Mouse (Mus musculus): Measurements from ENCODE around the gene Iba57. TPM values are rescaled to one million over a fixed set of nuclear protein-coding genes. Genes with fewer than 3 reads are reported as not detected.

The Iba57 gene
- polyA plus RNA-seq, 1 experiment from 2014 or later = 5.0 TPM

GRCm38 (mm10) chr11:59131348-59131919 lies 32.1 kb downstream of the Iba57 start:
- H3K9ac ChIP-seq (replicated peaks) = no peak overlapping the region
- no peaks in the 10 kb centered on the region for H3K36me3 ChIP-seq
- no peak overlapping the region for H3K4me3 ChIP-seq (replicated peaks)
- H3K4me1 ChIP-seq (replicated peaks) = peaks cover 11% of the 10 kb centered on the region
- 71% methylated on average over 18 of the region's 18 CpGs for WGBS
- H3K27ac ChIP-seq = no peak overlapping the region
- no peak overlapping the region for H3K4me2 ChIP-seq
- H3K27me3 ChIP-seq = peaks cover 66% of the 10 kb centered on the region
- no peak for ATAC-seq (ENCODE audit: insufficient number of reproducible peaks, insufficient read depth, low FRiP score, low TSS enrichment, low read depth)
- H3K9me3 ChIP-seq = no peaks in the 10 kb centered on the region

- Histone ChIP-seq H3K27me3 (peaks cover 60% of the 10 kb centered on the region), H3K36me3 (no peaks in the 10 kb centered on the region), H3K4me2 (no peak overlapping the region), H3K9me3 (no peaks in the 10 kb centered on the region), H3K4me1 (replicated peaks) (peaks cover 7% of the 10 kb centered on the region), H3K4me3 (replicated peaks) (no peak overlapping the region), H3K27ac (no peak overlapping the region), H3K9ac (replicated peaks) (no peak overlapping the region)
- no peak for ATAC-seq (ENCODE audit: insufficient number of reproducible peaks, insufficient read depth, low FRiP score, low TSS enrichment, low read depth)
- WGBS = 86% methylated on average over 9 of the region's 9 CpGs
Measured at GRCm38 (mm10) chr11:59130782-59131181, 32.8 kb downstream of the Iba57 start.

- H3K27me3 ChIP-seq = no peaks in the 10 kb centered on the region
- no peak overlapping the region for H3K4me2 ChIP-seq
- no peaks in the 10 kb centered on the region for H3K4me1 ChIP-seq (replicated peaks)
- peaks cover 5% of the 10 kb centered on the region; the same call in 1 of the 2 replicates for H3K9me3 ChIP-seq
- no peak overlapping the region for H3K4me3 ChIP-seq (replicated peaks)
- no peak overlapping the region for H3K9ac ChIP-seq (replicated peaks)
- no peak for ATAC-seq (ENCODE audit: insufficient number of reproducible peaks, insufficient read depth, low FRiP score, low TSS enrichment, low read depth)
- no peaks in the 10 kb centered on the region for H3K36me3 ChIP-seq
- H3K27ac ChIP-seq = no peak overlapping the region
- 92% methylated on average over 5 of the region's 5 CpGs for WGBS
Measured at GRCm38 (mm10) chr11:59105945-59106344, 57.6 kb downstream of the Iba57 start.

Other genes with a start within 250 kb of the Iba57 start
- gene Btnl10, start 245.8 kb downstream of the Iba57 start, polyA plus RNA-seq (2016; fragmentation: Nextera tagmentation; extraction: Ambion mirVana) = 0.25 TPM in 1 of 2 replicates, not detected in the other
- gene Rnf187, start 224.8 kb downstream of the Iba57 start, polyA plus RNA-seq (2016; fragmentation: Nextera tagmentation; extraction: Ambion mirVana) = 306 and 315 TPM in 2 replicates
- gene Hist3h2ba, start 214.8 kb downstream of the Iba57 start, polyA plus RNA-seq (2016; fragmentation: Nextera tagmentation; extraction: Ambion mirVana) = 22.6 and 28.5 TPM in 2 replicates
- gene Hist3h2a, start 209.1 kb downstream of the Iba57 start, polyA plus RNA-seq (2016; fragmentation: Nextera tagmentation; extraction: Ambion mirVana) = 26.2 and 27.9 TPM in 2 replicates
- gene Trim17, start 209.1 kb downstream of the Iba57 start, polyA plus RNA-seq (2016; fragmentation: Nextera tagmentation; extraction: Ambion mirVana) = 0.80 and 0.93 TPM in 2 replicates
- 21.6 and 22.4 TPM in 2 replicates for gene Trim11, start 185.6 kb downstream of the Iba57 start, polyA plus RNA-seq (2016; fragmentation: Nextera tagmentation; extraction: Ambion mirVana)
- 0.70 and 1.00 TPM in 2 replicates for gene Obscn, start 27.3 kb downstream of the Iba57 start, polyA plus RNA-seq (2016; fragmentation: Nextera tagmentation; extraction: Ambion mirVana)
- 0.65 and 1.2 TPM in 2 replicates for gene Gjc2, start 19.5 kb upstream of the Iba57 start, polyA plus RNA-seq (2016; fragmentation: Nextera tagmentation; extraction: Ambion mirVana)
- 121 and 130 TPM in 2 replicates for gene Guk1, start 28.5 kb upstream of the Iba57 start, polyA plus RNA-seq (2016; fragmentation: Nextera tagmentation; extraction: Ambion mirVana)
- gene Mrpl55, start 38.7 kb upstream of the Iba57 start, polyA plus RNA-seq (2016; fragmentation: Nextera tagmentation; extraction: Ambion mirVana) = 93.9 and 94.7 TPM in 2 replicates
- 34.8 and 36.9 TPM in 2 replicates for gene 2310033P09Rik, start 44.6 kb upstream of the Iba57 start, polyA plus RNA-seq (2016; fragmentation: Nextera tagmentation; extraction: Ambion mirVana)
- gene Arf1, start 64.5 kb upstream of the Iba57 start, polyA plus RNA-seq (2016; fragmentation: Nextera tagmentation; extraction: Ambion mirVana) = 602 and 603 TPM in 2 replicates
- gene Wnt3a, start 127.0 kb upstream of the Iba57 start, polyA plus RNA-seq (2016; fragmentation: Nextera tagmentation; extraction: Ambion mirVana) = 1.6 and 2.6 TPM in 2 replicates
- gene Wnt9a, start 143.2 kb upstream of the Iba57 start, polyA plus RNA-seq (2016; fragmentation: Nextera tagmentation; extraction: Ambion mirVana) = 5.0 and 5.6 TPM in 2 replicates
- 0.16 TPM in 1 of 2 replicates, not detected in the other for gene Prss38, start 211.9 kb upstream of the Iba57 start, polyA plus RNA-seq (2016; fragmentation: Nextera tagmentation; extraction: Ambion mirVana)